9 mouse cellular contexts compared by ENCODE assay signal in genomic region chr16:95728453-95729435, GRCm38 (mm10). TPM values are rescaled to one million over a fixed set of nuclear protein-coding genes. Genes with fewer than 3 reads are reported as not detected.
A peak's percentile ranks its signal among the peaks of the same experiment; 100 is the strongest.
DNase-seq lines count a peak whose midpoint lies in the region; ATAC-seq and TF ChIP-seq lines count a peak whose summit lies in the region.
"Had no signal": no experiment of that assay in that cellular context is flagged by ENCODE, and none has a peak within 500 bp of the region (broad histone marks: within the 10 kb centered on the region; RNA-seq: fewer than 3 reads in every experiment).

No protein-coding gene starts in this region.

- no peaks in the 10 kb centered on the region for H3K27me3 ChIP-seq in embryonic facial prominence, embryonic 14.5 days (replicated peaks; ENCODE audit: control insufficient read depth, insufficient read depth, low read length)
- no peaks in the 10 kb centered on the region for H3K27me3 ChIP-seq in kidney, embryonic 16.5 days (ENCODE audit: insufficient read depth, low read length)
- no peaks in the 10 kb centered on the region for H3K27me3 ChIP-seq in forebrain, embryonic 10.5 days (ENCODE audit: poor library complexity, severe bottlenecking)
- H3K27me3 ChIP-seq: heart, embryonic 13.5 days had no signal

- no peaks in the 10 kb centered on the region for H3K9me3 ChIP-seq in embryonic facial prominence, embryonic 14.5 days (ENCODE audit: control insufficient read depth, low read length)
- H3K9me3 ChIP-seq in kidney, embryonic 16.5 days (ENCODE audit: low read length): no peaks in the 10 kb centered on the region
- no peaks in the 10 kb centered on the region for H3K9me3 ChIP-seq in forebrain, embryonic 10.5 days
- H3K9me3 ChIP-seq: heart, embryonic 13.5 days had no signal

- H3K9ac ChIP-seq in embryonic facial prominence, embryonic 14.5 days (ENCODE audit: low read depth, low read length): no peak overlapping the region
- H3K9ac ChIP-seq in kidney, embryonic 16.5 days (replicated peaks; ENCODE audit: low read length): no peak overlapping the region
- H3K9ac ChIP-seq: heart, embryonic 13.5 days had no signal

- WGBS in embryonic facial prominence, embryonic 14.5 days: 53% methylated on average over 10 of the region's 10 CpGs
- 55% methylated on average over 10 of the region's 10 CpGs for WGBS in kidney, embryonic 16.5 days
- WGBS in forebrain, embryonic 10.5 days: 88% methylated on average over 10 of the region's 10 CpGs

- ATAC-seq in embryonic facial prominence, embryonic 14.5 days (ENCODE audit: low read depth): peak; percentile 86
- ATAC-seq in kidney, embryonic 16.5 days (ENCODE audit: low FRiP score, low TSS enrichment): peak; percentile 50
- ATAC-seq in monocyte, adult 5-6 weeks (replicated peaks; ENCODE audit: insufficient number of reproducible peaks, low FRiP score, low TSS enrichment, poor library complexity, severe bottlenecking): peak; percentile 85

- H3K27ac ChIP-seq in embryonic facial prominence, embryonic 14.5 days (replicated peaks; ENCODE audit: low read depth, low read length): no peak overlapping the region
- no peak overlapping the region for H3K27ac ChIP-seq in kidney, embryonic 16.5 days (ENCODE audit: low read length)
- no peak overlapping the region for H3K27ac ChIP-seq in forebrain, embryonic 10.5 days
- no peak overlapping the region for H3K27ac ChIP-seq in layer of hippocampus, adult 2 months
- H3K27ac ChIP-seq: heart, embryonic 13.5 days had no signal

- no peaks in the 10 kb centered on the region for H3K36me3 ChIP-seq in embryonic facial prominence, embryonic 14.5 days (ENCODE audit: control insufficient read depth, insufficient read depth, low read length)
- H3K36me3 ChIP-seq in kidney, embryonic 16.5 days (ENCODE audit: insufficient read depth, low read length): no peaks in the 10 kb centered on the region
- no peaks in the 10 kb centered on the region for H3K36me3 ChIP-seq in forebrain, embryonic 10.5 days (replicated peaks)
- H3K36me3 ChIP-seq: heart, embryonic 13.5 days had no signal

- H3K4me2 ChIP-seq in embryonic facial prominence, embryonic 14.5 days (ENCODE audit: low read depth, low read length): no peak overlapping the region
- H3K4me2 ChIP-seq in kidney, embryonic 16.5 days (replicated peaks; ENCODE audit: low read depth, low read length): no peak overlapping the region
- H3K4me2 ChIP-seq: heart, embryonic 13.5 days had no signal

- peaks cover 11% of the 10 kb centered on the region; the same call in 1 of the 2 replicates for H3K4me1 ChIP-seq in embryonic facial prominence, embryonic 14.5 days (ENCODE audit: control insufficient read depth, insufficient read depth, low read length)
- peaks cover 6% of the 10 kb centered on the region; the same call in 1 of the 2 replicates for H3K4me1 ChIP-seq in kidney, embryonic 16.5 days (ENCODE audit: insufficient read depth, low read length)
- H3K4me1 ChIP-seq in forebrain, embryonic 10.5 days: peaks cover 9% of the 10 kb centered on the region

- no peak overlapping the region for H3K4me3 ChIP-seq in embryonic facial prominence, embryonic 14.5 days (ENCODE audit: low read depth, low read length)
- H3K4me3 ChIP-seq in kidney, embryonic 16.5 days (ENCODE audit: low read length): no peak overlapping the region
- no peak overlapping the region for H3K4me3 ChIP-seq in forebrain, embryonic 10.5 days
- no peak overlapping the region for H3K4me3 ChIP-seq in layer of hippocampus, adult 2 months
- H3K4me3 ChIP-seq: heart, embryonic 13.5 days had no signal

- TF ChIP-seq CTCF in layer of hippocampus, adult 2 months (conservative IDR thresholded peaks at IDR 0.05): no peak

- DNase-seq in 3T3-L1 (ENCODE audit: low read depth, low spot score): peak; percentile 98
- peak; percentile 91 for DNase-seq in CD4-positive helper T cell, adult 2 months (ENCODE audit: low read depth, low spot score)
- DNase-seq in embryonic facial prominence, embryonic 14.5 days (ENCODE audit: low spot score): peak; percentile 89
- DNase-seq in forebrain, embryonic 10.5 days (ENCODE audit: extremely low spot score, low spot score): no peak
- no peak for DNase-seq in yolk sac, embryonic 10.5 days (ENCODE audit: low spot score)
- no peak for DNase-seq in layer of hippocampus, adult 2 months (ENCODE audit: low spot score in 2 of 2)

RNA-seq across cellular contexts. Expression of gene Ets2, which starts 26.9 kb away (rescaled TPM):
- polyA plus RNA-seq in embryonic facial prominence, embryonic 14.5 days (2014; fragmentation: Nextera tagmentation; extraction: Ambion mirVana): 55.7 and 56.8 TPM in 2 replicates
- 69.3 and 72.7 TPM in 2 replicates for polyA plus RNA-seq in kidney, embryonic 16.5 days (2015; fragmentation: Nextera tagmentation; extraction: Ambion mirVana)
- total RNA-seq in monocyte, adult 5-6 weeks (2017): 51.5 to 79.9 TPM (median 76.7 TPM) in 3 replicates
- 14.2 and 16.8 TPM in 2 replicates for polyA plus RNA-seq in forebrain, embryonic 10.5 days (2016; fragmentation: Nextera tagmentation; extraction: Ambion mirVana)
- 10 to 100 TPM; 70.3 to 77.0 TPM for total RNA-seq in layer of hippocampus, adult 2 months (2021)

Comparison
In these comparisons a context has a peak if more than half of its experiments do, and no peak if none do; other contexts are left out.
1. DNase-seq: peak in 3T3-L1 (single experiment), CD4-positive helper T cell, adult 2 months (single experiment) and embryonic facial prominence, embryonic 14.5 days (single experiment); none in forebrain, embryonic 10.5 days (single experiment), yolk sac, embryonic 10.5 days (single experiment) and layer of hippocampus, adult 2 months (0 of 2).
2. Peak in every context shown above with its lines, with median percentiles within 50 percentile points of each other: ATAC-seq.